Mouse (Mus musculus) G1E (cell line): Measurements from ENCODE around the gene Khdc4. TPM values are rescaled to one million over a fixed set of nuclear protein-coding genes. Genes with fewer than 3 reads are reported as not detected.
A peak's percentile ranks its signal among the peaks of the same experiment; 100 is the strongest.

Experiments used
- ATAC-seq: 2 replicates; pipeline ENCODE4 v1.8.0; 2016; ENCODE audit warnings: mild to moderate bottlenecking; ENCODE audit not compliant: insufficient number of reproducible peaks, poor library complexity, low FRiP score, severe bottlenecking; ENCODE audit errors: extremely low read depth
- DNase-seq: peaks from one replicate; pipeline ENCODE4 v3.0.0; 2012; ENCODE audit warnings: low spot score
- H3K27me3 ChIP-seq: 2 replicates; pipeline ENCODE4 v1.6.1; 2012; ENCODE audit warnings: mild to moderate bottlenecking, low read length, inconsistent platforms; ENCODE audit not compliant: insufficient read depth
- H3K36me3 ChIP-seq: replicated peaks from 2 replicates; pipeline ENCODE3; 2012; ENCODE audit warnings: mild to moderate bottlenecking, inconsistent platforms
- H3K4me1 ChIP-seq: 2 replicates; pipeline ENCODE4 v1.6.1; 2012; ENCODE audit warnings: low read depth, low read length, inconsistent platforms, mixed read lengths; ENCODE audit not compliant: insufficient read depth
- H3K4me3 ChIP-seq: 2 replicates; pipeline ENCODE4 v1.5.1; 2012; ENCODE audit warnings: low read depth, mild to moderate bottlenecking, inconsistent platforms, low read length, moderate library complexity, mixed read lengths
- H3K9me3 ChIP-seq: replicated peaks from 2 replicates; pipeline ENCODE4 v1.6.1; 2012; ENCODE audit warnings: inconsistent platforms
- CTCF ChIP-seq: IDR thresholded peaks from 2 replicates; pipeline ENCODE4 v1.5.1; 2012; ENCODE audit warnings: low read depth, low read length, inconsistent platforms, mixed read lengths
- GATA1 ChIP-seq: IDR thresholded peaks from 2 replicates; pipeline ENCODE4 v1.6.1; 2012; ENCODE audit warnings: borderline replicate concordance, low read length, inconsistent platforms, mixed read lengths
- GATA2 ChIP-seq: IDR thresholded peaks from 2 replicates; pipeline ENCODE4 v1.6.1; 2012; ENCODE audit warnings: low read depth, low read length, inconsistent platforms, borderline replicate concordance
- POLR2AphosphoS5 ChIP-seq: IDR thresholded peaks from 2 replicates; pipeline ENCODE4 v1.6.1; 2012; ENCODE audit warnings: low read depth, low read length, inconsistent platforms; ENCODE audit not compliant: insufficient replicate concordance
- TAL1 ChIP-seq: conservative IDR thresholded peaks from 2 replicates; pipeline ENCODE4 v1.6.1; 2012; ENCODE audit warnings: low read depth, low read length, inconsistent platforms, mixed read lengths
- polyA plus RNA-seq: library from polyadenylated mRNA; stranded (reverse); fragments of >175 nt; gene quantifications from 2 replicates; pipeline ENCODE4 v1.2.3, GENCODE M21; 2012
- total RNA-seq, 2 experiments: library from RNA; stranded (forward) in 1 of 2; stranded (reverse) in 1 of 2; fragments of 200-1000 nt in 1 of 2; fragments of >200 nt in 1 of 2; fragmentation: Nextera tagmentation in 1 of 2; gene quantifications; 2 replicates each; pipeline ENCODE4 v1.2.3; 2014 to 2017

Gene Khdc4
- total and polyA plus RNA-seq, 3 experiments, result 18.5 to 102 (median 83.9) TPM

- ATAC-seq (no peak), DNase-seq (peak; percentile 54)
- H3K4me3 ChIP-seq, result peak overlapping the region; percentile 93
- H3K4me1 ChIP-seq, result peaks cover 19% of the 10 kb centered on the region
- H3K36me3 ChIP-seq, result peaks cover 41% of the 10 kb centered on the region
- H3K9me3 ChIP-seq, result no peaks in the 10 kb centered on the region
- no peaks in the 10 kb centered on the region for H3K27me3 ChIP-seq
- TF ChIP-seq GATA2, result no peak
- no peak for TF ChIP-seq GATA1
- no peak for TF ChIP-seq TAL1
- no peak for TF ChIP-seq CTCF
- TF ChIP-seq POLR2AphosphoS5, result no peak
Observed at GRCm38 (mm10) chr3:88685958-88686451, 402 bp downstream of the Khdc4 start.

GRCm38 (mm10) chr3:88686734-88687611, 1.4 kb downstream of the Khdc4 start:
- ATAC-seq, result no peak
- DNase-seq, result no peak

GRCm38 (mm10) chr3:88689079-88689478, 3.5 kb downstream of the Khdc4 start:
- DNase-seq, result no peak

More at GRCm38 (mm10) chr3:88686734-88687611, 1.4 kb downstream of the Khdc4 start:
- no peaks in the 10 kb centered on the region for H3K27me3 ChIP-seq
- H3K9me3 ChIP-seq, result no peaks in the 10 kb centered on the region
- TF ChIP-seq TAL1, result no peak
- TF ChIP-seq GATA1, result no peak
- no peak for TF ChIP-seq POLR2AphosphoS5
- no peak for TF ChIP-seq CTCF
- no peak for TF ChIP-seq GATA2
- H3K4me1 ChIP-seq, result peaks cover 19% of the 10 kb centered on the region
- peak overlapping the region; percentile 93 for H3K4me3 ChIP-seq
- H3K36me3 ChIP-seq, result peaks cover 49% of the 10 kb centered on the region

GRCm38 (mm10) chr3:88695545-88695944, 9.9 kb downstream of the Khdc4 start:
- Histone ChIP-seq H3K4me3 (no peak overlapping the region), H3K27me3 (no peaks in the 10 kb centered on the region), H3K36me3 (peaks cover 97% of the 10 kb centered on the region), H3K9me3 (no peaks in the 10 kb centered on the region), H3K4me1 (peaks cover 5% of the 10 kb centered on the region; the same call in 1 of the 2 replicates)
- TF ChIP-seq GATA1, result no peak
- no peak for TF ChIP-seq TAL1
- no peak for TF ChIP-seq CTCF
- DNase-seq (no peak), ATAC-seq (no peak)

More at GRCm38 (mm10) chr3:88689079-88689478, 3.5 kb downstream of the Khdc4 start:
- Histone ChIP-seq H3K9me3 (no peaks in the 10 kb centered on the region), H3K4me3 (no peak overlapping the region), H3K4me1 (peaks cover 20% of the 10 kb centered on the region), H3K27me3 (no peaks in the 10 kb centered on the region), H3K36me3 (peaks cover 69% of the 10 kb centered on the region)
- TF ChIP-seq GATA1 (no peak), GATA2 (no peak), CTCF (no peak), TAL1 (no peak), POLR2AphosphoS5 (no peak)
- no peak for ATAC-seq

- DNase-seq (no peak), ATAC-seq (no peak)
- Histone ChIP-seq H3K4me1 (peaks cover 7% of the 10 kb centered on the region; the same call in 1 of the 2 replicates), H3K4me3 (no peak overlapping the region), H3K9me3 (no peaks in the 10 kb centered on the region), H3K36me3 (peaks cover 97% of the 10 kb centered on the region), H3K27me3 (no peaks in the 10 kb centered on the region)
- TF ChIP-seq CTCF, result no peak
- no peak for TF ChIP-seq GATA1
- no peak for TF ChIP-seq TAL1
- TF ChIP-seq GATA2, result no peak
- no peak for TF ChIP-seq POLR2AphosphoS5
Observed at GRCm38 (mm10) chr3:88698051-88698450, 12.4 kb downstream of the Khdc4 start.

- Histone ChIP-seq H3K36me3 (peaks cover 97% of the 10 kb centered on the region), H3K4me3 (no peak overlapping the region), H3K27me3 (no peaks in the 10 kb centered on the region), H3K9me3 (no peaks in the 10 kb centered on the region), H3K4me1 (peaks cover 5% of the 10 kb centered on the region; the same call in 1 of the 2 replicates)
- TF ChIP-seq GATA1 (no peak), POLR2AphosphoS5 (no peak), GATA2 (no peak), CTCF (no peak)
- ATAC-seq, result no peak
- DNase-seq, result no peak
Observed at GRCm38 (mm10) chr3:88698834-88699233, 13.2 kb downstream of the Khdc4 start.

- DNase-seq (no peak), ATAC-seq (no peak)
- Histone ChIP-seq H3K36me3 (peaks cover 96% of the 10 kb centered on the region), H3K9me3 (no peaks in the 10 kb centered on the region), H3K4me1 (peaks cover 5% of the 10 kb centered on the region; the same call in 1 of the 2 replicates), H3K4me3 (no peak overlapping the region), H3K27me3 (no peaks in the 10 kb centered on the region)
- TF ChIP-seq TAL1, result no peak
- no peak for TF ChIP-seq POLR2AphosphoS5
- no peak for TF ChIP-seq GATA1
- no peak for TF ChIP-seq CTCF
- no peak for TF ChIP-seq GATA2
Observed at GRCm38 (mm10) chr3:88700247-88700646, 14.6 kb downstream of the Khdc4 start.
